Mouse (Mus musculus) gastrocnemius, postnatal 14 days (tissue): ENCODE measurements around the gene Maml2. TPM values are rescaled to one million over a fixed set of nuclear protein-coding genes. Genes with fewer than 3 reads are reported as not detected.

Experiments
- DNase-seq: peaks from one replicate; pipeline ENCODE4 v3.0.0; 2021; ENCODE audit warnings: mixed read lengths
- intact Hi-C: fragments of 180-260 bp; cut with DNase I; formaldehyde crosslinking; loops from one replicate; pipeline ENCODE4 v1.15.1; 2025; ENCODE audit warnings: low total_unique reads
- total RNA-seq, 2 experiments: library from RNA; stranded (reverse); gene quantifications; 2 replicates each; pipeline ENCODE4 v1.2.3; 2021

Maml2 gene
- total RNA-seq, 2 experiments from 2014 or later: 3.9 to 4.9 TPM

DNA sequence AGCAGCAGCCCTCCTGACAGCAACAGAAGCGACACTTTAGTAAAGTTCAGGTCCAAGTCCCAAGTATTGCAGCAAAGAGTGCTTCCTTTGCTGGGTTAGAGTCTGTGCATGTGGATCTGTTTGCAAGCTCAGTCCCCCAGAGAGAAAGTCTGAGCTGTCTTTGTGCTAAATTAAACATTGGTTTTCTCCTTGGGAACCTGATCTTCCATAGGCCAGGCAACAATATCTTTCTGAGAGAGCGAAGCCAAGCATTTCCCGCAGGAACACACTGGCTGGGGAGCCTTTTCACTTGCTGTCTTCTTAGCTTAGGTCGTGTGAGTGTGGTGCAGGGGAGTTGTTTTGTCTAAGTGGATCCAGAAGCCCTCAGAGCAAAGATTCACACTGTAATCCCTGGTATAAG lies 9.5 kb downstream of the Maml2 start:
- DNase-seq: no peak
- intact Hi-C loops: no loop called here

DNA sequence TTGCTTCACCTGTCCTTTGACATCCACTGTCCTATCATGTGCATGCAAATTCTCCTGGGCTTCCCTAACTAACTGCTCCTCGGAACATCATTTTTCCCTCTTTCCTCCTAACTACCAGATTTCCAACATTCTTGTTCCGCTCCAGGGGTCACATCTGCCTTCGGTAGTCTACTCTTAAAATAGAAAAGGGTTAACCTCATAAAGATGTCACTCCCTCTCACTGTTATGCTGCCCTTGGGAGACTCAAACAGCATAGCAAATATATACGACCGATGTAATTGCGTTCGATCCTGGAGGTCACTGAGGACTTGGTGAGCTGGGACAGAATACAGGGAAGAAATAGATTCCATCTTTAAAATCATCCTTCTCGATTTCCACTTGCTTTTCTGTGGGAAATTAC lies 11.0 kb downstream of the Maml2 start:
- intact Hi-C loops: no loop called here
- no peak for DNase-seq

DNA sequence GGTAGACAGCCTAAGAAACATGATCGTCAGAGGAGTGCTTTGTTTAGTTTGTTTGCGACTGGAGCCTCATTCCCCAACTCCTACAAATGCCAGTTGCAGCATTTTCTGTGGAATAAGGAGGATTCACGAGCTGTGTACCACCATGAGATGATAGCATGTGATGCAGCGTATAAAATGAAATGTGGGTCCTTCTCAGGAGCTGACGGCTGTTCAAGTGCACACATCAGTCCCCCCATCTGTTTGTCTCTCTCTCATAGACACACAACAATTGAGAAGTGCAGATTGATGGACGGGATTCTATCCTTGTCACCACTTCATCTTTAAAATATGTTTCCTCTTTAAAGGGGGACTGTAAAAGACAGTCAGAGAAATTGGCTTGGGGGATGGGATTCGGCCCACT lies 12.1 kb downstream of the Maml2 start:
- no peak for DNase-seq

DNA sequence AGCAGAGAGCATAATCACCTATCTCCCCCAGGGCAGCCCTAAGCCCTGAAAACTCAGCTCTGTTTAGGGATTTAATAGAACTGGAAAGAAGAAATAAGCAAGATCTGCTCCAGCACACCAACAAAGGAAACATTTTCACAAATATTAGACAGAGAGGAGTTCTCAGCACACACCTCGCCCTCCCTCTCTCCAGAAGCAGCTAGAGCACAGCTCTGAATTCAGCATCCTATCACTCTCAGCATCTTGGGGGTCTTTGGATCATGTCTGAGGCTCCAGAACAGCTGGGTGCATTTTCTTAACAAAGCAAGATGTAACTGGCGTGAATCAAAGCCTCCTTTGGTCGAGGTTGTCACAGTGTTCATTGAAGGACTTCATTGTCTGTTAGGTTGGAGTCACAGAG lies 12.5 kb downstream of the Maml2 start:
- no peak for DNase-seq
- intact Hi-C loops: no loop called here

More for the DNA sequence above, 12.1 kb downstream of the Maml2 start:
- intact Hi-C loops: no loop called here

DNA sequence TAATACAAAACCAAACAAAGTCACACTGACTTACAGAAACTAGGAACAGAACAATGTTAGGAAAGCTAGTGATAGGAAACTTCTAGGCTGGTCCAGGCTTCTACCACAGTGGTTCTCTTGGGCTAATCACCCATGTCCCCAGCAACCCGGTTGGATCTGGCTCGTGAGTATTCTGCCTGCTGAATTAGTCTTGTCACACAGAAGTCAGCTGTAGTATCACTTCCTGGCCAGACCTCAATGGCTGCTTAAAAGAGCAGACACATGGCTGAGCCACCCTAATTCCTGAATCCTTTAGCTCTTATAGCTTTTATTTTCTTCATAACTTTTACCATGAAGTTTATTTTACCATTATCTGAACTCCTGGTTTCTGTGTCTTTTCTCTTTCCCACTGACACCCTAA lies 13.3 kb downstream of the Maml2 start:
- intact Hi-C loops: no loop called here
- no peak for DNase-seq

DNA sequence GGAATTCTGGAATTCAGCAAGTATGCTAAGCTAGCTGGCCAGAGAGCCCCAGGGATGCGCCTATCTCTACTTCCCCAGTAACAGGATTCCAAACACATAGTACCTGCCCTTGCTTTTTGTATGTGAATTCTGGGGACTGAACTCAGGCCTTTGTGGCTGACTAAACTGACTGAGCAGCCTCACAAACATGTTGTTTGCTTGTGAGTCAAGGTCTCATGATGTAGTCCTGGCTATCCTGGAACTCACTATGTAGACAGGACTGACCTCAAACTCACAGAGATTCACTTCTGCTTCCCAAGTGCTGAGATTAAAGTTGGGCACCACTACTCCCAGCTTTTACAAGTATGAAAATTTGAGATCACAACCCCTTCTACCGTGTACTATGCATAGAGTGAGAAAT lies 16.2 kb downstream of the Maml2 start:
- intact Hi-C loops: no loop called here
- no peak for DNase-seq

DNA sequence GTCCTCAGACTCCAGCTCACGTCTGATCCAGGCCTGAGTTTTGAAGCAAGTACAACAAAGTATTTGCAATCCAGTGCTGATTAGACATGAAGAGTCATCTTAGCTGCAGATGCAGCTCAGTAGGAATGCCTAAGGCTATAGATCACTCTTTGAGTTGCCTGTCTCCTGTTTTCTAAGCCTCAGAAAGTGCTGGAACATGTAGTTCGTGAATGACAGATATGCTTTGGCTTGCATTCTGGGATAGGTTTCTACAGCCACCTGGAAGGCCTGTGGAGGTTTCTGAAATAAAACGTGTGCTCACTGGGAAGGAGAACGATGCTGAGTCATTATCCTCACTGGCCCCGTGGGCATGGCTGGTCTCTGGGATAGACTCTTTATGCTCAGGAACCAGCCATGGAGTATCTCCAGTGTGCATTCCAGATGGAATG lies 16.8 kb downstream of the Maml2 start:
- intact Hi-C loops: no loop called here

DNA sequence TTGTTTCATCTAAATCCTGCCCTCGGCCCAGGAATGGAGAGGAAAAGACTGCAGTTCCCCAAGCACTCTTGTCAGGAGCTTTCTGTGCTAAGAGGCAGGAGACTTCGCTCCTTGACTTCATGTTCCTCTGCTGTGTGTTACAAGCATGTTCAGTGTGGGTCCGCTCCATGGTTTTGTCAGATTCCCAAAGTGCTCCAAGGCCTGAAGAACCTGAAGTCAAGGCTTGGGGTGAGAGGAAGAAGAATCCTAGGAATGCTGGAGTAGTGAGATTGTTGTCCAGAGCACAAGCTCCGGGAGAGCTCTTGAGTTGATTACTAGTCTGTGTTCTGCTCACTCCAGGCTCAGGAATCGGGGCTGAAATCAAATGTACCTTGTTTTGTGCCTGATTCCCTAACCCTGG lies 17.6 kb downstream of the Maml2 start:
- intact Hi-C loops: no loop called here
- no peak for DNase-seq

More for the DNA sequence above, 16.8 kb downstream of the Maml2 start:
- no peak for DNase-seq

DNA sequence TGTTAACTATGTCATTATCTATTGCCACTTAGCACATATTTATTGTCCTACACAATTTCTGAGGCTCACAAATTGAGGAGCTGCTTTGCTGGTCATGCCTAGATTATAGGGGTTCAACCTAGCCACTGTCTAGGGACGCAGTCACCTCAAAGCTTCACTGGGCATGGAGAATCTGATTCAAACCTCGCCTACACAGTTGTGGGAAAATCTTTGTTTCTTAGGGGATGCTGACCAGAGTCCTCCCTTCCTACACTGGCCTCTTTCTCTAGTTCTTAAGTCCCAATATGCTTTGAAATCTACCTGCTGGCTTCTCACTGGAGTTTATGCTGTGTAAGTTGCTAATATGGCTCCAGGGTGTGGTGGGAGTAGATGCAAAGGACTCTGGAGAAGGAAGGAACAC lies 21.8 kb downstream of the Maml2 start:
- intact Hi-C loops: no loop called here
- DNase-seq: no peak

DNA sequence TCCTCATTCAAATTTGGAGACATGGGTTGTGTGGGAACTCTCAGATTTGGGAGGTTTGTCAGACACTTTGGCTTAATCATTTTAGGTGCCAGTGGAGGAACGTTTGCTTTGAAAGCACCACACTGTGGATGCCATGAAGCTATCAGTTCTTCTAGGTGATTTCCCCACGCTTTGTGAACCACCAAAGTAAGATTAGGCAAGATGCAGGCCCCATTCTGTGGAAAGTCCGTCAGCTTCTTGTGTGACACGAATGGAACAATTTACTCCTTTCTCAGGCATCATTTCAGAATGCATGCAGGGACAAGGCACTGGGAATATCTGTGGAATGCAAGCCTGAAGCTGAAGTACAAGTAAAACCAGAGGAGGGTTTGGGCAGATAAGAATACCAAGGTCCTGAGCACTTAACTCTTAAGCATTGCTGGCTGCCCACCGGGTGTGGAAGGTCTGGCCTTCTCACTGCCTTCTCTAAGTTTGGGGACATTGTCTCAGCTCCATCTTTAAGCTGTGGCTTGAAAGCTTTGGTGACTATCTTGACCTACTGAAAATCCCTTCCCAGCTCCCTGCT lies 23.1 kb downstream of the Maml2 start:
- intact Hi-C loops: no loop called here
- DNase-seq: no peak

DNA sequence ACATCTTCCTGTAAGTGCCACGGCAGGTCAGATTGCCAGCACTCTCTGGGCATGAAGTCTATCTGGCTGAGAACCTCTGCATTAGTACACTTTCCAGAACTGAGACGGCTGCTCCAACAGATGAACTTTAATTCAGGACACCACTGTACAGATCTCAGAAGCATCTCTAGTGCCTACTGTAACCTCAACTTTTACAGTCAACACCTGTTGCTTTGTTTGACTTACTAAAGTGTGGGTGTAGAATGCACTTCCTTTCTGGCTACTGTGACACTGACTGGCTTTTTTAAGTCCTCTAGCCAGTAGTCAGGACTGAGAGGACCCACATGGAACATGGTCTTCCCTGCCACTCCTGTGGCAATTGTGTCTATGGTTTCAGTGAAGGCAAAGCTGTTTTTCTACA lies 25.3 kb downstream of the Maml2 start:
- intact Hi-C loops: no loop called here

DNA sequence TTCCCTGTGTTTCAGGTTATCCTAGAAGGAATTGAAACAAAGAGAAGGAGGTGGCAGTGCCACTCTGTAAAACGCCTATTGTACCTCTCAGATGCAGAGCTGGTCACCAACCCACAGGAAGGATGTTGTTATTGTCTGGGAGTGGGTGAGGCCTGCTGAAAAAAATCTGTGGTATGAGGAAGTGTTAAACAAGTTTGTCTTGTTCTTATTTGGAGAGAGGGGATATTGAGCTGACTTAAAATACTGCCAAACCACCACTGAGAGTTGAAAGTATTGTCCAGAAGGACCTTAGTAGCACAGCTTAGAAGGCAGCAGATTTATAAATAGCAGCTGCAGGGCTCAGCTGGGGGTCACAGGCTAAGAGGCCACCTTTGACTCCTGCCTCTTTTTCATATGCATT lies 25.9 kb downstream of the Maml2 start:
- no peak for DNase-seq
- intact Hi-C loops: no loop called here

More for the DNA sequence above, 25.3 kb downstream of the Maml2 start:
- DNase-seq: no peak

DNA sequence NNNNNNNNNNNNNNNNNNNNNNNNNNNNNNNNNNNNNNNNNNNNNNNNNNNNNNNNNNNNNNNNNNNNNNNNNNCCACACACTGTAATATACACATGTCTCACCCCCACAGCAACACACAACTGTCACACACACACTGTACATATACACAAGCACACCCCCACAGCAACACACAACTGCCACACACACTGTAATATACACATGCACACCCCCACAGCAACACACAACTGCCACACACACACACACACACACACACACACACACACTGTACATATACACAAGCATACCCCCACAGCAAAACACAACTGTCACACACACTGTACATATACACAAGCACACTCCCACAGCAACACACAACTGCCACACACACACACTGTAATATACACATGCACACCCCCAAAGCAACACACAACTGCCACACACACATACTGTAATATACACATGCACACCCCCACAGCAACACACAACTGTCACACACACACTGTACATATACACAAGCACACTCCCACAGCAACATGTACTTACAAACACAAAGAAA lies 116.5 kb downstream of the Maml2 start:
- intact Hi-C loops: no loop called here
- no peak for DNase-seq

DNA sequence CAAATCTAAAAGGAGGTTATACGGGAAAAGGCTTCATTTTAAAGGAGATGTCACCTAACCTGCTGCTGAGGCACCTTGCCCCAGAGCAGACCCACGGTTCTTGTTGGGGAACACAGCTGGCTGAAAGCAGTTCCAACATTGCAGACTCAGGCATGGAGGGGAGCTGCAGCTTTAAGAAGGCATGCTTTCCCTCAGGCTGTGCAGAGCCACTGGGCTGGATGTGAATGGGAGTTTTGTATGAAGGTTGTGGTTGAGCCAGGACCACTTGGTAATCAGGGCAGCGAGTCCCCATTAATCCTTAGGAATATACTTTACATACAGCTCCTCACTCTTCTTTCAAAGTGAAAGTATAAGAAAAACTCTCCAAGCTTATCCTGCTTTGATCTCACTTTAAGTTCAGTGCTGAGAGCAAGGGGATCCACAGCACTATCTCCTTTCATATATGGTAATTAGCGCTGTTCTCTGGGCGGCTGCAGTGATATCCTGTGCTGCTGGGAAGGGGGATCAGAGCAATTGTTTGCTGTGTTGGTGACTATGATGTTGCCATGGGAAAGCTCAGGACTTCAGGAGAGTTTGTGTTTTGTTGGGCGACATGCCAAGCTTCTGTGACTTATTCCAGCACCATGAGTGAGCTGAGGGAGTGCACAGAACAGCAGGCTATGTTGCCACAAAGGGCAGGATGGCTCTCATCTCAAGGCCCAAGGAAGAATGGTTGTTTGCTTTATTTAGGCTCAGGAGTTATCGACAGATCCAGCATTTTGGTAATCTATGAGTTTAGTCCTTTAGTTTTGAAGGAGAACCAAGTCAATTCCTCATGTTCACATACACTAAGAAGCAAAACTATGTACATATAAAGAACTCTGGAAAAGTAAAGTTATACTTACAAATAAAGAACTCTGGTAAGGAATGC lies 127.5 kb downstream of the Maml2 start:
- DNase-seq: peak; percentile 55
- intact Hi-C loops: no loop called here

DNA sequence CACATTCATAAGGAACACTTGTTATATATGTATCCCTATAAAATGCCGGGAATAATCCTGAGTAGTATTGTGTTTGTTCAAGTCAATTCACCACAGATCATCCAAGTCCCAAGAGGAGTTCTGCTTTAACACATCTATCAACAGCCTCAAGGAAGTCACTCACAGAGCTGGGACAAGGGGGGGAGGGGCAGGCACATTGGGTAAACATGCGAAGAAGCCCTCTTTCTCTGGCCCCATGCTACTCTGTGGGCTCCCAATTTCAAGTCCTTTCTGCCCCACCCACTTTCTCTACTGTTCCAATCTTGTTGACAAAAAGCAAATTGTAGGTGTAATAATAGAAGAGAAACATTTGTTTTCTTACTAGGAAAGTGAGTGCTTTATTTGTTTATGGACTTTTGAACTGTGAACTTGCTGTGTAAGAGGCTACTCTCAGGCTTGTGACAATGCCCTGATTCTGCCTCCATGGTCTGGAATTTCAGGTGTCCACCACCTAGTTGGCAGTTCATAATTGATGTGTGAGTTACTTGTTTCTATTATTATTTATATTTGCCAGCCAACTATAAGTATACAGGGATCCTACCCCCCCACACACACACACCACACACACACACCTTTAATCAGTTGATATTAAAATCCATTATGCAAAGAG lies 131.8 kb downstream of the Maml2 start:
- intact Hi-C loops: no loop called here
- no peak for DNase-seq

DNA sequence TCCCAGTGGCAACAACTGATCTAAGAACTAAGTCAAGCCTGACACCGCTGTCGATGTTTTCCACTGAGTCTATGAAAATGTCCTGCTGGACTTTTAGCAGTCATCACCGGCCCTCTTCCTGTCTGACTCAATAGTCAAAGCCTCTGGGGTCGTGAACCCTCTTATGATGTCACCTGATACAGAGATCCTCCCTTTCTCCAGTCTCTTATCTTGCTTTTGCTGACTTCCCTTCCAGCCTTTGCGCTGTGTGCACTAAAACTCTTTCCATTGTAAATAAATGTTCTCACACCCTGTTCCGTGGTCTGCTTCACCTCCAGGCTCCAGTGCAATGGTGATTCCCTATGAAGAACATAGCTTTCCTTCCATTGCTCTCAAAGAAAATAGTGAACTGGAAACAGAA lies 132.5 kb downstream of the Maml2 start:
- no peak for DNase-seq
- intact Hi-C loops: no loop called here

DNA sequence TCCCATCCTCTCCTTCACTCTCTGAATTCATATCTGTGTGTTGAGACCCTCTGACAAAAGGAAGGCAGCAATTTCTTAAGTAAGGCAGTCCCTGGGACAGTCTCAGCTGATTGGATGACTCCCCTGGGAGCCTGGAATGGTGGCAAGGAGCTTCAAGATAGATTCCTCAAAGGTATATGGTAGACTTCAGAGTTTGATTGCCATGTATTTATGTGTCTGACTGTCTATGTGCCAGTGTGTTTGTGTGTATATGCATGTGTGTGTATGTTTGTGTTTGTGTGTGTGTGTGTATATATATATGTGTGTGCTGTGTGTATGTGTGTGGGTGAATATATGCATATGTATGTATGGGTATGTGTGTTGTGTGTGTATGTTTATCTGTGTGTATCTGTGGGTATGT lies 133.0 kb downstream of the Maml2 start:
- intact Hi-C loops: no loop called here
- DNase-seq: no peak

DNA sequence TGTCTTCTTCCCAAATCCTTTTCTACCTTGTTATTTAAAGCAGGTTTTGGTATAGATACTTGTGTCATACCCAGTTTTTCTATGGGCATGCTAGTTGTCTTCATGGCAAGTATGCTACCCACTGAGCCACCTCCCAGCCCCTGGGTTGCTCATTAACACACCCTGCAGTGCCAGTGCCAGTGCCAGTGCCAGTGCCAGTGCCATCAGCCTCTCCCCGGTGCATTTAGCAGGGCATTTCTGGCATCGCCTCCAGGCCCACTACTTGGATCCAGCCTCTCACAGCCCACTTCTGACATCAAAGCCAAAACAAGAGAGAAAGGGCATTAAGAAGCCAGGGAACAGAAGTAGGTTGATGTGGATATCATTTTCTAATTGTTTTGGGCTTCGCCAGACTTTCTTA lies 133.9 kb downstream of the Maml2 start:
- DNase-seq: peak; percentile 4
- intact Hi-C loops: no loop called here

DNA sequence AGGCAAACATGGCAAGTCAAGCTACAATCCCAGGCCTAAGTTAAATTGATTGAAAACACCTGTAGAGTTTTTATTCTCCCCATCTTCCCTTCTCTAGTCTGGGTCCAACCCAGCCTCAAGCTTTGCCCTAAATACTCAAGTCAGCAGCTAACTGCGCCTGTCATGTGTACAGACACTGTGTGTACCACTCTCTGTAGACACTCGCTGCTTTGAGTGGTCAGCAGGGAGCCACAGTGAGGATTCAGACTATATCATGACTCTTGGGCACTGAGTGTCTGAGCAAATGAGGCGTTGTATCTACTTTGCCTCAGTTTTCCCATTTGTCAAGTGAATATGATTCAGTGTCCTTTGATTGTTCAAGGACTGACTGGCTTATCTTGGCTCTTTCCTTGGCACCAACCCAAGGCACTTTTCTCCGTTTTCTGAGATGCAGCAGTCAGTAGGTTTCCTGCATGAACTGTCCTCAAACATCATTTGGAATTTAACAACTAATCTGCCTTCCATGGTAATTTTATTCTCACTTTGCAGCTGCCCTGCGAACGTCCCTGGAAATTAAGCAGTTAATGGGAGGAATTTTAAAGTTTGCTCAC lies 135.8 kb downstream of the Maml2 start:
- intact Hi-C loops: no loop called here
- no peak for DNase-seq

DNA sequence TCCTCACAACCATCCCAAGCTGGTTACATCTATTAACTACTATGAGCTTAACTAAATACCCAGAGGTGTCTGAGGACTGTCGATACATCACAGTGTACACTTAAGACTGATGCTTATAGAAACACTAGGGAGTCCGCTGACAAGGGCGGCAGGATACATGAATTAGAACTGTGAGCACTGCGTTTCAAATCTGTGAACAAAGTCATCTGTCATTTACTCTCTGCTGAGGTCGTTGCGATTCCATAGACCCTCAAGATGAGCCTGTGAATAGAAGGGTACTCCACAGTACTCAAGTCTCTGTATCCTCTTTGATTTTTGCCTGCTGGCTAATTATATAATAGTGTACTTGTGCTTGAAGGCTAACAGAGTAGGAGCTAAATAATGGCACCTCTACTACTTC lies 143.2 kb downstream of the Maml2 start:
- intact Hi-C loops: no loop called here
- no peak for DNase-seq
